Mouse (Mus musculus) heart, adult 2 months (tissue): ENCODE results near the gene Pde4d. TPM values are rescaled to one million over a fixed set of nuclear protein-coding genes. Genes with fewer than 3 reads are reported as not detected.

Experiments used
- DNase-seq, 2 experiments: peaks; one replicate each; pipeline ENCODE4 v3.0.0; 2021
- H3K27ac ChIP-seq: fragments of 200-600 bp; 2 replicates; pipeline ENCODE4 v1.8.1; 2022
- H3K27me3 ChIP-seq: fragments of 200-500 bp; 2 replicates; pipeline ENCODE4 v1.6.1; 2012; ENCODE audit warnings: mild to moderate bottlenecking, low read length, inconsistent platforms, mixed read lengths; ENCODE audit not compliant: control insufficient read depth, insufficient read depth
- H3K36me3 ChIP-seq: fragments of 200-500 bp; 2 replicates; pipeline ENCODE4 v1.6.1; 2012; ENCODE audit warnings: low read length, inconsistent platforms; ENCODE audit not compliant: control insufficient read depth, insufficient read depth
- H3K4me1 ChIP-seq: fragments of 200-500 bp; 2 replicates; pipeline ENCODE4 v1.6.1; 2011; ENCODE audit warnings: low read length; ENCODE audit not compliant: control insufficient read depth, insufficient read depth
- H3K4me3 ChIP-seq: fragments of 200-600 bp; 2 replicates; pipeline ENCODE4 v1.8.1; 2022
- H3K79me2 ChIP-seq: fragments of 200-500 bp; replicated peaks from 2 replicates; pipeline ENCODE4 v1.6.1; 2012; ENCODE audit warnings: mild to moderate bottlenecking, inconsistent platforms, low read length, moderate library complexity, mixed read lengths; ENCODE audit not compliant: control insufficient read depth, insufficient read depth
- H3K9ac ChIP-seq: fragments of 200-500 bp; 2 replicates; pipeline ENCODE4 v1.6.1; 2012; ENCODE audit warnings: low read depth, mild to moderate bottlenecking, control low read depth, inconsistent platforms, low read length, mixed read lengths
- CTCF ChIP-seq: fragments of 200-600 bp; IDR thresholded peaks from 2 replicates; pipeline ENCODE4 v1.8.1; 2022; ENCODE audit warnings: antibody characterized with exemption, mild to moderate bottlenecking, moderate library complexity
- EP300 ChIP-seq: fragments of 200-500 bp; IDR thresholded peaks from 2 replicates; pipeline ENCODE4 v1.6.1; 2011; ENCODE audit warnings: low read depth, low read length, control low read depth; ENCODE audit not compliant: insufficient read depth
- POLR2A ChIP-seq: fragments of 200-500 bp; IDR thresholded peaks from 2 replicates; pipeline ENCODE4 v1.6.1; 2011; ENCODE audit warnings: mild to moderate bottlenecking, low read depth, low read length, control low read depth; ENCODE audit not compliant: insufficient read depth
- WGBS: fragments of 180-500 bp; shearing (Covaris S2); methylation state at CpG from one replicate; pipeline ENCODE4 v1.1.7; 2018; 5-methylcytosine and 5-hydroxymethylcytosine counted together
- intact Hi-C: fragments of 180-260 bp; cut with DNase I; formaldehyde crosslinking; loops from one replicate; pipeline ENCODE4 v1.15.1; 2025
- polyA plus RNA-seq: library from polyadenylated mRNA; depleted of rRNA; stranded (reverse); fragments of >200 nt; gene quantifications from 2 replicates; pipeline ENCODE4 v1.2.3, GENCODE M21; 2012
- total RNA-seq, 2 experiments: library from RNA; stranded (reverse); gene quantifications; 2 replicates each; pipeline ENCODE4 v1.2.3; 2021

Pde4d gene
- total and polyA plus RNA-seq, 3 experiments = 11.5 to 40.1 (median 38.1) TPM

- TF ChIP-seq CTCF (no peak), EP300 (no peak)
- no peak for DNase-seq
- WGBS = 84% methylated on average over 6 of the region's 6 CpGs
These were observed 87.2 kb downstream of the Pde4d start for GRCm38 (mm10) chr13:108536951-108537350.

DNA sequence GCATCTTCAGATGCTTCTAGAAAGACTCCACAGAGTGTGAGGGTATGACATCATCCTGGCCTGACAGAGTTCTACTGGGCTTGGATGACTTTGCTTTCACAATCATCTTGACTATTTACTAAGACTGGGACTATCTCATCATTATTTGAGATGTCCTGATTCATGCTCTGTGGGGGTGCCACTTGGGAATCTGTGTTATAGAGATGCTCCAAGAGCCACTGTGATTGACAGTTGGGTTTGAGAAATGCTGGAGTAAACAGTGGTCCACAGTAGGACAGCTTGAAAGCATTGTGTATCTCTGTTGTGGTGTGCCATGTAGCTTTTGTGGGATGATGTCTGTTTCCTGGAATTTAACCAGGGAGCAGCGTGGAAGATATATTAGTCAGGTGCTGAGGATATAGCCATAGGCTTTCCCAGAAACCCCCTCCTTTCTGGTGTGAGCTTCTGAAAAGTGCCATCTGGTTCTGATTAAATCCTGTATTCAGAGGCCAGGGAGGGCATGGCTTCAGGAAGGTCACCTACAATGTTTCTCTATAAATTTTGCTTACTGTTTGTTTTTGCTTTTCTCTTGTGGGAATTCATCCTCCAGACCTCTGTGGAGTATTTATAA lies 89.1 kb downstream of the Pde4d start:
- Histone ChIP-seq H3K9ac (no peak overlapping the region), H3K4me1 (no peaks in the 10 kb centered on the region), H3K4me3 (no peak overlapping the region), H3K27ac (no peak overlapping the region), H3K79me2 (peaks cover 1% of the 10 kb centered on the region; the same call in 1 of the 2 replicates), H3K27me3 (no peaks in the 10 kb centered on the region), H3K36me3 (no peaks in the 10 kb centered on the region; the same call in 1 of the 2 replicates)
- TF ChIP-seq EP300 (no peak), POLR2A (no peak), CTCF (no peak)
- no peak for DNase-seq
- intact Hi-C loops = no loop called here
- 81% methylated on average over 1 of the region's 1 CpGs for WGBS

More at GRCm38 (mm10) chr13:108536951-108537350, 87.2 kb downstream of the Pde4d start:
- Histone ChIP-seq H3K27ac (no peak overlapping the region), H3K4me3 (no peak overlapping the region), H3K27me3 (no peaks in the 10 kb centered on the region), H3K79me2 (peaks cover 1% of the 10 kb centered on the region; the same call in 1 of the 2 replicates), H3K36me3 (no peaks in the 10 kb centered on the region; the same call in 1 of the 2 replicates), H3K4me1 (no peaks in the 10 kb centered on the region), H3K9ac (no peak overlapping the region)
- intact Hi-C loops = no loop called here

DNA sequence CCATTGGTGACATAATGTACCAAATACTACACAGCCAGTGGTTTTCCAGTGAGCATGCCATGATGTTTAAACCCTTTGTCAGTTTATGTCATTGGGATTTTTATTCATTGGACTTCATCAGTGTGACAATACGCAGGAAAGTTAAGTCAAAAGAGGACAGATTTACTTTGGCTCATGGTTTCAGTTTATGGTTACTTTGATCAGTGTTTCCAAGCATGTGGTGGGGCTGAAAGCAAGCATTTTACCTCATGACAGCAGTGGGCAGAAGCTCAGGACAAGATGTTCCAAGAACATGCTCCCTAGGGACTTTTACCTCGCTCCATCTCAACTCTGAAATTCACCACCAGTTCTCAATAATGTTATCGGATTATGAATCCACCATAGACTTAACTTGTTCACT lies 91.7 kb downstream of the Pde4d start:
- TF ChIP-seq EP300 (no peak), CTCF (no peak), POLR2A (no peak)
- Histone ChIP-seq H3K9ac (no peak overlapping the region), H3K36me3 (no peaks in the 10 kb centered on the region), H3K27me3 (no peaks in the 10 kb centered on the region), H3K79me2 (peaks cover 1% of the 10 kb centered on the region; the same call in 1 of the 2 replicates), H3K4me3 (no peak overlapping the region), H3K27ac (no peak overlapping the region), H3K4me1 (no peaks in the 10 kb centered on the region; the same call in 1 of the 2 replicates)
- no peak for DNase-seq
- WGBS = 82% methylated on average over 3 of the region's 3 CpGs
- intact Hi-C loops = no loop called here

DNA sequence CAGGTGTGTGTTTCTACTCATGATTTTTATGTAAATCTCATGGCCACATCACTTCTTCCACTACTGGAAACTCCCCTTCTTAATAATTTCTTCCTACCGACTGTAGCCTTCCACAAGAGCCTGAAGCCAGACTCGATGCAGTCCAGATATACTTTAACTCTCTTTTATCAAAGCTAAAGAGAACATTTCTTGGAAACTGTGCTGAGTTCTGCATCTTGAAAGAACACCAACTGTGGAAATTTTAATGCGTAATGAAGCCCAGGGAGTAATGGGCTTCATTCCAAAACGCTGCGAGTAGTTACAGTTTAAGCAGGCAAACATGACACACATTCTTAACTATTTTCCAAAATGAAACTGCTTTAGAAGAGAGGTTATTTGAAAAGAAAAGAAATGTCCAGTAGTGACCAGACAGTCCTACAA lies 92.6 kb downstream of the Pde4d start:
- Histone ChIP-seq H3K4me1 (no peaks in the 10 kb centered on the region; the same call in 1 of the 2 replicates), H3K79me2 (no peaks in the 10 kb centered on the region; the same call in 1 of the 2 replicates), H3K36me3 (no peaks in the 10 kb centered on the region), H3K27me3 (no peaks in the 10 kb centered on the region), H3K9ac (no peak overlapping the region), H3K4me3 (no peak overlapping the region), H3K27ac (peak overlapping the region; percentile 26; the same call in 1 of the 2 replicates)
- DNase-seq = no peak
- intact Hi-C loops = no loop called here
- TF ChIP-seq CTCF = no peak
- TF ChIP-seq EP300 = no peak
- no peak for TF ChIP-seq POLR2A
- 58% methylated on average over 5 of the region's 5 CpGs for WGBS

DNA sequence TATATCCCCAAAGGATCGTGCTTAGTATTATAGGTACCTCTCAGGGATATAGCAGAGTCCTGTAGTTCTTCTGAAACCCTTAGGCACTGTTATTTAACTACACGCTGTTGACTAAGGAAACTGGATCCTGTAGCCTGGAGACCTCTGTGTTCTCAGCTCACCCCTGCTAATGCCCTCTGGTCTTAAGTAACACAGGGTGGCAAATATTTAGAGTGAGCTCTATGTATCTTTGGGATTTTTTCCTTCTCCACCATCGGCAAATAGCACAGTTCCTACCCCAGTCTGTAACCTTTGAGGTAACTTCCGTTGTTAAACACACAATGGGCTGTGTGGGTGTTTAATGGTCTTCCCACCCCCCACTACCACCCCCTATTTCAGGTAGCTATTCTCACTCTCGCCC lies 102.5 kb downstream of the Pde4d start:
- Histone ChIP-seq H3K4me3 (no peak overlapping the region), H3K4me1 (no peaks in the 10 kb centered on the region), H3K36me3 (no peaks in the 10 kb centered on the region), H3K27ac (no peak overlapping the region), H3K79me2 (no peaks in the 10 kb centered on the region), H3K27me3 (no peaks in the 10 kb centered on the region), H3K9ac (no peak overlapping the region)
- intact Hi-C loops = no loop called here
- WGBS = 79% methylated on average over 5 of the region's 5 CpGs
- no peak for DNase-seq
- TF ChIP-seq EP300 = no peak
- no peak for TF ChIP-seq CTCF
- TF ChIP-seq POLR2A = no peak

- Histone ChIP-seq H3K27me3 (no peaks in the 10 kb centered on the region), H3K9ac (no peak overlapping the region), H3K4me3 (no peak overlapping the region), H3K36me3 (no peaks in the 10 kb centered on the region), H3K27ac (no peak overlapping the region), H3K4me1 (no peaks in the 10 kb centered on the region), H3K79me2 (no peaks in the 10 kb centered on the region)
- TF ChIP-seq EP300 = no peak
- no peak for TF ChIP-seq POLR2A
- no peak for TF ChIP-seq CTCF
- DNase-seq = no peak
- intact Hi-C loops = no loop called here
- WGBS = 44% methylated on average over 5 of the region's 5 CpGs
These were observed 103.2 kb downstream of the Pde4d start for GRCm38 (mm10) chr13:108552995-108553394.
